Mouse (Mus musculus) E14TG2a.4 (cell line): Measurements from ENCODE around the gene Nhsl1.
"Not testable (repeated sequence)": the region's sequence is repeated elsewhere in the genome, so short reads cannot be mapped to it uniquely, and the experiment has no call there.

Experiments
- H3K27me3 ChIP-seq: 2 replicates; pipeline ENCODE4 v1.6.1; 2014; ENCODE audit warnings: low read length, control low read depth; ENCODE audit not compliant: insufficient read depth
- H3K36me3 ChIP-seq: 2 replicates; pipeline ENCODE4 v1.6.1; 2014; ENCODE audit warnings: low read length, control low read depth; ENCODE audit not compliant: insufficient read depth
- H3K4me1 ChIP-seq: replicated peaks from 2 replicates; pipeline ENCODE4 v1.6.1; 2014; ENCODE audit warnings: low read depth, low read length, control low read depth
- H3K4me3 ChIP-seq: replicated peaks from 2 replicates; pipeline ENCODE4 v1.5.1; 2014; ENCODE audit warnings: mild to moderate bottlenecking, low read length
- H3K9me3 ChIP-seq: 2 replicates; pipeline ENCODE4 v1.6.1; 2014; ENCODE audit warnings: low read length, control low read depth
- CTCF ChIP-seq: conservative IDR thresholded peaks from 2 replicates; pipeline ENCODE4 v1.5.1; 2014; ENCODE audit warnings: low read length
- NANOG ChIP-seq: IDR thresholded peaks from 2 replicates; pipeline ENCODE4 v1.6.1; 2014; ENCODE audit warnings: borderline replicate concordance, low read length, mixed read lengths
- POU5F1 ChIP-seq: IDR thresholded peaks from 2 replicates; pipeline ENCODE4 v1.6.1; 2014; ENCODE audit warnings: low read length, borderline replicate concordance

The Nhsl1 gene

DNA sequence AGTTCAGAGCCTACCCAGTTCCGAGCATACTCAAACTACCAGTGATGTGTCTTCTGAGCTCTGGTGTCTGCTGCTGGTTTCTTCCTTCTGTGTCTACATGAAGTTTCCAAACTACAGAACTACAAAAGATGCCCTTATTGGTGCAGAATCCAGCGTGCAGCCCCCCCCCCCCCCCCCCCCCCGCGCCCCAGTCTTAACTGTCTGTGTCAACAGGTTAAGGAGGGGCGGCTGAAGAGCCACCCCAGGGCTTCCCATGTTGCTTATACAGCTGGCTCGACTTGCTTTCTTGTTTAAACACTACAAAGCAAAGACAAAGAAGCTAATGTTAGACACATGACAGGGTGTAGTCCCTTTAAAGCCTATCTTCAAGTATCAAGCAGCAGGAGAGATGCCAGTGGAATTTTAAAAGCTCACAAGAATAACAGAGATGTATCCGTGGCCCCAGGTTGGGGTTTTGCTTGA lies 127.6 kb downstream of the Nhsl1 start:
- no peaks in the 10 kb centered on the region for H3K27me3 ChIP-seq
- no peak for TF ChIP-seq POU5F1
- TF ChIP-seq CTCF: no peak
- no peak for TF ChIP-seq NANOG
- H3K4me1 ChIP-seq: peaks cover 61% of the 10 kb centered on the region
- no peaks in the 10 kb centered on the region for H3K9me3 ChIP-seq
- H3K36me3 ChIP-seq: no peaks in the 10 kb centered on the region
- 0 out of 2 replicates have a peak overlapping the region, but pooled peaks have one; percentile 23 for H3K4me3 ChIP-seq

DNA sequence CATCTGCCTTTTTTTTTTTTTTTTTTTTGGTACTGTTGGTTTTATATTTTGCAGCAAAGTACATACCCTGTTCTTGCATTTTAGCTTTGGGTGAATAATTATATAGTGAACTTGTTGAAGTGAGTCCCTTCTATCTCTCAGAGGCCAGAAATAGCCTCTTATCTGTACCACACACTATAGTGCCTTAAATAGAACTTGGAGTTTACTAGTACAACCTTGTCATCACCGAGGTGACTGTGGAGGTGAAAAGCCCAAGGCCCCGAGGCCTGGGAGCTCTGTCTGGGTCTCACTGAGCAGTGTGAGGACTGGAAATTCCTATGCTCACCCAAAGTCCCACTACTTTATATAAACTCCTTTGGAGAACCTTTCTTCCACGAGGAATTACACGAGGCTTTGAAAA lies 128.5 kb downstream of the Nhsl1 start:
- H3K9me3 ChIP-seq: no peaks in the 10 kb centered on the region
- no peak for TF ChIP-seq NANOG
- no peak for TF ChIP-seq CTCF
- TF ChIP-seq POU5F1: no peak
- H3K36me3 ChIP-seq: no peaks in the 10 kb centered on the region
- H3K27me3 ChIP-seq: no peaks in the 10 kb centered on the region
- H3K4me1 ChIP-seq: peaks cover 69% of the 10 kb centered on the region
- H3K4me3 ChIP-seq: no peak overlapping the region

DNA sequence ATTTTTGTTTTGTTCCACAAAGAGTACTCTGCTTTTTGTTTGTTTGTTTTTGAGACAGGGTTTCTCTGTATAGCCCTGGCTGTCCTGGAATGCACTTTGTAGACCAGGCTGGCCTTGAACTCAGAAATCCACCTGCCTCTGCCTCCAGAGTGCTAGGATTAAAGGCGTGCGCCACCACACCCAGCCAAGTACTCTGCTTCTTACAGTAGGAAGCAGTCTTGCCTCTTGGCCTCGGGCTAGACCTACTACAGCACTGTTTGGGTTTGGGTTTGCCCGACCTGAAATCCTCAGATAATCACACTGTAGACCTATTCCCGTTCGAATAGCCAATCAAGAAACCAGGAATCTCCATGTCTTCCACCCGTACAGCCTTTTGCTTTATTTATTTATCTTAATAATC lies 130.1 kb downstream of the Nhsl1 start:
- H3K27me3 ChIP-seq, H3K36me3 ChIP-seq, H3K4me3 ChIP-seq, H3K9me3 ChIP-seq: not testable (repeated sequence)
- H3K4me1 ChIP-seq: peaks cover 69% of the 10 kb centered on the region

DNA sequence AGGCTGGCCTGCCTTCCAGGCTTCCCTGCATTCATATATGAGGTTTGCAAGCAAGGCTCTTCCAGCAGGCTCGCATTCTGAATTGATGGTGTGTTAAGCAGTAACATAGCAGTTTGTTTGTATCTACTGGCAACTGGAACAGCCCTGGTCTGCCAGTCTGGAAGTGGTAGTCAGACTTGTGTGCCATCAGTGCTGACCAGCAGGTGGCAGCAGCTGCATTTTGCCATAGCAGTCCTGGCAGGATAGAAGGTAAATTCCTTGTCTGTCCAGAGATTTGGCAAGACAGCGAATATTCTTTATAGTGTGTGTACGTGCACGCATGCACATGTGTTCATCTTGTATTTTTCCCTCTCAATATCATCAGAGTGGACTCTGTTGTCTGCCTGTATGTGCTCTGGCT lies 134.6 kb downstream of the Nhsl1 start:
- no peak for TF ChIP-seq NANOG
- TF ChIP-seq POU5F1: no peak
- peak; percentile 87 for TF ChIP-seq CTCF
- Histone ChIP-seq H3K27me3 (no peaks in the 10 kb centered on the region), H3K4me3 (no peak overlapping the region), H3K36me3 (no peaks in the 10 kb centered on the region), H3K9me3 (no peaks in the 10 kb centered on the region), H3K4me1 (peaks cover 53% of the 10 kb centered on the region)

DNA sequence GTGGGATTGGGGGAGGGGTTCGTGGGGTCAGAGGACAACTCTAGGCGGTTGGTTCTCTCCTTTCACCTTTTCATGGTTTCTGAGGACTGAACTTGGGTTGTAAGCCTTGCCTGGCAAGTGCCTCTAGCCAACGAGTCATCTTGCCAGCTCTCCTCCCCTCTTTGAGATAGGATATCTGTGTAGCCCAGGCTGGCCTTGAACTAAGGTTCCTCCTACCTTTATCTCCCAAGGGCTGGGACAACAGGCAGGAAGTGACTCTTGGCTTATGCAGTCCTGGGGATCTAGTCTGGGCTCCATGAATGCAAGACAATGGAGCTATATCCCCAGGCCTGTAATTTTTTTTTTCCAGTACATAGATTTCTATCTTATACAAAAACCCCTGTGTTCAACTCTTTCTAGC lies 135.4 kb downstream of the Nhsl1 start:
- peaks cover 46% of the 10 kb centered on the region for H3K4me1 ChIP-seq
- H3K4me3 ChIP-seq: no peak overlapping the region
- TF ChIP-seq POU5F1 (no peak), CTCF (no peak), NANOG (no peak)
- H3K9me3 ChIP-seq: no peaks in the 10 kb centered on the region
- no peaks in the 10 kb centered on the region for H3K36me3 ChIP-seq
- H3K27me3 ChIP-seq: no peaks in the 10 kb centered on the region

DNA sequence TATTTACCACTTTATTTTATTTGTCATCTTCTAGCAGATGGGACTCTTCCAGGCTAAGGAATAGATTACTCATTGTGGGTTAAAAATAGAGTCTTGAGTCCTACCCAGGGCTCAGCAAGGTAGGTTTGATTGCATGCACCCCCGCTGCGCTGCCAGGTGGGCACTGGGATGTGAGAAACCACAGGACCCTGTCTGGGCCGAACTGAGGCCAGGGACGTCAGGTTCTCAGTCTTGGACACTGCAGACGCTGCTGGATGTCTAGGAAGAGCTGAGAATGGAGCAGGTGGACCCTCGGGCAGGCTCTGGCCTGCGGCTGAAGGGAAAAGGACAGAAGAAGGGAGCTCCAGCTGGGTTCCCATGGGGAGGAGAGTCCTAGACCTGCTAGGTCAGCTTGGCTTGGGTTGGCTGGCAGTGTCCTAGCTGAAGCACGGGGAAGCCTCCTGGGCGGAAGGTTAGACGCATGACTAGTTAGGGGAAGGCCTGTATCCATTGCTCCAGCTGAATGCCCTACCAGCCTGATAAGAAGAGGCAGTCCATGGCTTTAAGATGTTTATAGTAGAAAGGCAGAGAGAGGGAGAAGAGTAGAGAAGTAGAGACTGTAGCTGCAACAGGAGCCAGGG lies 136.6 kb downstream of the Nhsl1 start:
- Histone ChIP-seq H3K36me3 (no peaks in the 10 kb centered on the region), H3K9me3 (no peaks in the 10 kb centered on the region), H3K27me3 (no peaks in the 10 kb centered on the region), H3K4me3 (no peak overlapping the region), H3K4me1 (peaks cover 45% of the 10 kb centered on the region)
- no peak for TF ChIP-seq POU5F1
- TF ChIP-seq CTCF: no peak
- TF ChIP-seq NANOG: no peak

DNA sequence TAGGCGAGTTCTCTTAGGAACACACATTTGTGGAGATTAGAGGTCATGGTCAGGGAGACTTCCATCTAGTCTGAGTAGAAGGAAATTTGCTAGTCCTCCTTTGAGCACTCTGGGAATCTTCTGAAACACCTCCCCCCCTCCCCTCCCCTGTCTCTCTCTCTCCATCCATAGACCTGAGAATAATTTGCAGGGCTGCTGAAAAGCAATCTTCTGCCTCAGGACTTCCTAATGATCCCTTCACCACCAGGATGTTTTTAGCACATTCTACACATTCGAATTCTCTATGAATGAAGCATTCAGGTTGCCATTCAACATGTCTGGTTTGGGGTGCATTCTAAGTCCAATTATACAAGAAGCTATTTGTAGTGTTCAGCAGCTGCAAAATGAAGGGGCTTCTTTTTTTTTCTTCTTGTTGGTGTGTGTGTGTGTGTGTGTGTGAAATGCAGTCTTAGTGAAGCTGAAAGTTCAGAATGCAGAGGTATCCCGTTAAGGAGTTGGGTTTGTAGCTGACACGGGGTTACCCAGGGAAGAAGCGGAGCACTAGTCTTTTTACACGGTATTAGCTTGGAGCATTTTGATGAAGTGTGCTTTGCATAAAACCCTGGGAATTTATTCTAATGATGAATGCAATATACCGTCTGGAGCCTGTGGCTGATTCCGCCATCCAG lies 139.2 kb downstream of the Nhsl1 start:
- TF ChIP-seq POU5F1: no peak
- no peak for TF ChIP-seq CTCF
- no peak for TF ChIP-seq NANOG
- Histone ChIP-seq H3K27me3 (peaks cover 7% of the 10 kb centered on the region), H3K4me3 (no peak overlapping the region), H3K9me3 (no peaks in the 10 kb centered on the region), H3K4me1 (peaks cover 55% of the 10 kb centered on the region), H3K36me3 (no peaks in the 10 kb centered on the region)

DNA sequence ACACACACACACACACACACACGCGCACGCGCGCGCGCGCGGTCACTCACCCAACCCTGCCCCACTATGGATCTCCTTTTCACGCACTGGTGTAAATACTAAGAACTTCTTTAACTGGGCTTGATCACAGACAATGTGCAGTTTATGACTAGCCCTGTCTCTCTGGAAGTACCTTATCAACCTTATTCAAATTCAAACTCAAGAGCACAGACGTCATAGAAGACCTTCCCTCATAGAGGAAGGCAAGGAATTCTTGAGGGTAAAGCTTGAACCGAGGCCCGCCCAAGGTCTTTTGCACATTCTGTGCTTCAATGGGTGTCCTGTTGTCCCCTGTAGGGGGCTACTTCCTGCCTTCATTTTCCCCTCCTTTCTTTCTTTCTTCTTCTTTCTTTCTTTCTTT lies 142.6 kb downstream of the Nhsl1 start:
- Histone ChIP-seq H3K4me1 (peaks cover 50% of the 10 kb centered on the region), H3K27me3 (peaks cover 21% of the 10 kb centered on the region), H3K4me3 (no peak overlapping the region), H3K9me3 (no peaks in the 10 kb centered on the region), H3K36me3 (no peaks in the 10 kb centered on the region)
- TF ChIP-seq NANOG: no peak
- no peak for TF ChIP-seq CTCF
- no peak for TF ChIP-seq POU5F1
